Mouse (Mus musculus): ENCODE measurements around the gene Kdf1. TPM values are rescaled to one million over a fixed set of nuclear protein-coding genes. Genes with fewer than 3 reads are reported as not detected.

Kdf1 gene
- total and polyA plus RNA-seq, 3 experiments: not detected

GRCm38 (mm10) chr4:133489489-133490245 lies 29.1 kb upstream of the Kdf1 start:
- H3K4me1 ChIP-seq (ENCODE audit: control insufficient read depth in 1 of 2, insufficient read depth in 2 of 2): peaks cover 0 to 11% of the 10 kb centered on the region in 2 experiments; a peak in 2 of 4 replicates
- H3K27me3 ChIP-seq (replicated peaks): peaks cover 79% of the 10 kb centered on the region
- no peak overlapping the region for H3K4me2 ChIP-seq (ENCODE audit: insufficient read depth, low read depth, poor library complexity, severe bottlenecking)
- no peak overlapping the region for H3K27ac ChIP-seq (ENCODE audit: insufficient read depth, low read depth)
- dilution Hi-C loops (cut with MboI; ENCODE audit: extremely low pct_ligation_motif_present, extremely low pct_unique_long_range_greater_than_20kb, low sequenced_read_pairs) (no loop called here), in situ Hi-C loops (cut with MboI; ENCODE audit: low pct_ligation_motif_present, low pct_unique_long_range_greater_than_20kb, low sequenced_read_pairs) (no loop called here)
- no peaks in the 10 kb centered on the region for H3K36me3 ChIP-seq (replicated peaks in 1 of 2; ENCODE audit: control insufficient read depth in 1 of 2, insufficient read depth in 1 of 2, low read length in 1 of 2)
- TF ChIP-seq CTCF (conservative IDR thresholded peaks at IDR 0.05 in 1 of 2, IDR thresholded peaks at IDR 0.05 in 1 of 2; ENCODE audit: low read depth in 2 of 2, low read length in 2 of 2) (no peak), MEF2A (IDR thresholded peaks at IDR 0.05; ENCODE audit: borderline replicate concordance, low read depth, low read length) (no peak), CHD2 (IDR thresholded peaks at IDR 0.05; ENCODE audit: low read length) (no peak), USF2 (conservative IDR thresholded peaks at IDR 0.05; ENCODE audit: low read depth, low read length) (no peak), RCOR1 (conservative IDR thresholded peaks at IDR 0.05; ENCODE audit: low read depth, low read length) (no peak), GABPA (IDR thresholded peaks at IDR 0.05; ENCODE audit: insufficient replicate concordance, low read depth, low read length) (no peak), IRF4 (IDR thresholded peaks at IDR 0.05; ENCODE audit: low read depth, low read length) (no peak), CHD1 (IDR thresholded peaks at IDR 0.05; ENCODE audit: low read depth, low read length) (no peak), PAX5 (IDR thresholded peaks at IDR 0.05; ENCODE audit: low read length) (no peak), NELFE (IDR thresholded peaks at IDR 0.05; ENCODE audit: low read depth, low read length) (no peak), RAD21 (IDR thresholded peaks at IDR 0.05; ENCODE audit: low read depth, low read length) (no peak), UBTF (IDR thresholded peaks at IDR 0.05; ENCODE audit: low read depth, low read length) (no peak), BHLHE40 (IDR thresholded peaks at IDR 0.05; ENCODE audit: low read depth, low read length) (no peak), ZKSCAN1 (IDR thresholded peaks at IDR 0.05; ENCODE audit: borderline replicate concordance, low read depth, low read length) (no peak), ZNF384 (IDR thresholded peaks at IDR 0.05; ENCODE audit: low read depth, low read length) (no peak)
- no peaks in the 10 kb centered on the region for H3K79me2 ChIP-seq (replicated peaks; ENCODE audit: control insufficient read depth, extremely low read depth, insufficient read depth, poor library complexity, severe bottlenecking)
- no peak for DNase-seq (ENCODE audit: extremely low read depth)
- H3K9me3 ChIP-seq (replicated peaks; ENCODE audit: low read length): no peaks in the 10 kb centered on the region
- no peak overlapping the region for H3K9ac ChIP-seq (ENCODE audit: insufficient read depth, low read depth)
- H3K4me3 ChIP-seq (replicated peaks in 1 of 3; ENCODE audit: low read depth in 2 of 3, low read length in 2 of 3, poor library complexity in 1 of 3): no peak overlapping the region

GRCm38 (mm10) chr4:133491800-133492199 lies 27.0 kb upstream of the Kdf1 start:
- H3K36me3 ChIP-seq (replicated peaks in 1 of 2; ENCODE audit: control insufficient read depth in 1 of 2, insufficient read depth in 1 of 2, low read length in 1 of 2): no peaks in the 10 kb centered on the region
- H3K9ac ChIP-seq (ENCODE audit: insufficient read depth, low read depth): no peak overlapping the region
- dilution Hi-C loops (cut with MboI; ENCODE audit: extremely low pct_ligation_motif_present, extremely low pct_unique_long_range_greater_than_20kb, low sequenced_read_pairs) (no loop called here), in situ Hi-C loops (cut with MboI; ENCODE audit: low pct_ligation_motif_present, low pct_unique_long_range_greater_than_20kb, low sequenced_read_pairs) (no loop called here)
- no peak for TF ChIP-seq EP300 (IDR thresholded peaks at IDR 0.05; ENCODE audit: low read length)
- no peak for TF ChIP-seq MYC (IDR thresholded peaks at IDR 0.05; ENCODE audit: low read depth, low read length)
- TF ChIP-seq CHD2 (IDR thresholded peaks at IDR 0.05; ENCODE audit: low read length): no peak
- no peak for TF ChIP-seq ZNF384 (IDR thresholded peaks at IDR 0.05; ENCODE audit: low read depth, low read length)
- no peak for TF ChIP-seq TBP (conservative IDR thresholded peaks at IDR 0.05; ENCODE audit: low read depth, low read length)
- no peak for TF ChIP-seq POLR2AphosphoS2 (IDR thresholded peaks at IDR 0.05; ENCODE audit: low read depth, low read length)
- no peak for TF ChIP-seq NELFE (IDR thresholded peaks at IDR 0.05; ENCODE audit: low read depth, low read length)
- no peak for TF ChIP-seq USF2 (conservative IDR thresholded peaks at IDR 0.05; ENCODE audit: low read depth, low read length)
- no peak for TF ChIP-seq RCOR1 (conservative IDR thresholded peaks at IDR 0.05; ENCODE audit: low read depth, low read length)
- no peak for TF ChIP-seq GABPA (IDR thresholded peaks at IDR 0.05; ENCODE audit: insufficient replicate concordance, low read depth, low read length)
- no peak for TF ChIP-seq UBTF (IDR thresholded peaks at IDR 0.05; ENCODE audit: low read depth, low read length)
- no peak for TF ChIP-seq NRF1 (IDR thresholded peaks at IDR 0.05; ENCODE audit: low read depth, low read length)
- no peak for TF ChIP-seq JUN (IDR thresholded peaks at IDR 0.05; ENCODE audit: insufficient read depth, low read depth, low read length)
- no peak for TF ChIP-seq MAZ (IDR thresholded peaks at IDR 0.05; ENCODE audit: low read depth, low read length)
- no peak for TF ChIP-seq MEF2A (IDR thresholded peaks at IDR 0.05; ENCODE audit: borderline replicate concordance, low read depth, low read length)
- no peak for TF ChIP-seq JUND (conservative IDR thresholded peaks at IDR 0.05; ENCODE audit: low read depth, low read length)
- TF ChIP-seq ELF1 (IDR thresholded peaks at IDR 0.05; ENCODE audit: low read depth, low read length): no peak
- TF ChIP-seq IRF4 (IDR thresholded peaks at IDR 0.05; ENCODE audit: low read depth, low read length): no peak
- no peak overlapping the region for H3K27ac ChIP-seq (ENCODE audit: insufficient read depth, low read depth)
- H3K79me2 ChIP-seq (replicated peaks; ENCODE audit: control insufficient read depth, extremely low read depth, insufficient read depth, poor library complexity, severe bottlenecking): no peaks in the 10 kb centered on the region
- peaks cover 80% of the 10 kb centered on the region for H3K27me3 ChIP-seq (replicated peaks)
- H3K4me3 ChIP-seq (replicated peaks in 1 of 3; ENCODE audit: low read depth in 2 of 3, low read length in 2 of 3, poor library complexity in 1 of 3): no peak overlapping the region
- H3K9me3 ChIP-seq (replicated peaks; ENCODE audit: low read length): no peaks in the 10 kb centered on the region
- H3K4me1 ChIP-seq (ENCODE audit: control insufficient read depth in 1 of 2, insufficient read depth in 2 of 2): peaks cover 0 to 11% of the 10 kb centered on the region in 2 experiments; a peak in 2 of 4 replicates
- no peak overlapping the region for H3K4me2 ChIP-seq (ENCODE audit: insufficient read depth, low read depth, poor library complexity, severe bottlenecking)
- no peak for DNase-seq (ENCODE audit: extremely low read depth)

All from CH12.LX (cell line).